Mouse (Mus musculus) hindbrain, postnatal 0 days (tissue): ENCODE results near the gene Olfr1055. TPM values are rescaled to one million over a fixed set of nuclear protein-coding genes. Genes with fewer than 3 reads are reported as not detected.

Source experiments
- ATAC-seq: fragments of 200-750 bp; cut with Nextera tagmentation; 2 replicates; pipeline ENCODE4 v1.8.0; 2017; ENCODE audit warnings: mild to moderate bottlenecking, moderate TSS enrichment, moderate library complexity
- DNase-seq: peaks from one replicate; pipeline ENCODE4 v3.0.0-alpha.2; 2015; ENCODE audit warnings: low spot score
- H3K27ac ChIP-seq: fragments of 300-500 bp; sonication (generic); 2 replicates; pipeline ENCODE4 v1.5.1; 2014; ENCODE audit warnings: mild to moderate bottlenecking
- H3K27me3 ChIP-seq: fragments of 300-500 bp; sonication (generic); 2 replicates; pipeline ENCODE4 v1.6.1; 2014; ENCODE audit warnings: low read length, mixed read lengths; ENCODE audit not compliant: insufficient read depth
- H3K36me3 ChIP-seq: fragments of 300-500 bp; sonication (generic); 2 replicates; pipeline ENCODE4 v1.6.1; 2014; ENCODE audit warnings: low read length, mixed read lengths; ENCODE audit not compliant: insufficient read depth
- H3K4me1 ChIP-seq: fragments of 300-500 bp; sonication (generic); 2 replicates; pipeline ENCODE4 v1.6.1; 2014; ENCODE audit warnings: antibody characterized with exemption, low read length, mixed read lengths; ENCODE audit not compliant: insufficient read depth
- H3K4me2 ChIP-seq: fragments of 300-500 bp; sonication (generic); 2 replicates; pipeline ENCODE4 v1.6.1; 2014; ENCODE audit warnings: low read depth, mild to moderate bottlenecking, low read length, moderate library complexity, mixed read lengths
- H3K4me3 ChIP-seq: fragments of 300-500 bp; sonication (generic); 2 replicates; pipeline ENCODE4 v1.5.1; 2014; ENCODE audit warnings: low read length
- H3K9ac ChIP-seq: fragments of 300-500 bp; sonication (generic); replicated peaks from 2 replicates; pipeline ENCODE4 v1.6.1; 2014; ENCODE audit warnings: mild to moderate bottlenecking, low read length, moderate library complexity, mixed read lengths
- H3K9me3 ChIP-seq: fragments of 300-500 bp; sonication (generic); 2 replicates; pipeline ENCODE4 v1.6.1; 2016; ENCODE audit warnings: low read length, mixed read lengths
- CTCF ChIP-seq: IDR thresholded peaks from 2 replicates; pipeline ENCODE4 v1.5.1; 2016; ENCODE audit warnings: antibody characterized with exemption, control low read depth, low read depth
- WGBS: fragments of 180-500 bp; shearing (Covaris S2); extraction: QIAGEN DNeasy Blood & Tissue Kit; methylation state at CpG from one replicate; pipeline ENCODE4 v1.1.7; 2014; 5-methylcytosine and 5-hydroxymethylcytosine counted together
- polyA plus RNA-seq: library from polyadenylated mRNA; unstranded; fragments of >200 nt; fragmentation: Nextera tagmentation; extraction: Ambion mirVana; gene quantifications from 2 replicates; pipeline ENCODE4 v1.2.1, GENCODE M21; 2015
- total RNA-seq: library from RNA; depleted of rRNA; stranded (reverse); fragments of >200 nt; gene quantifications from 2 replicates; pipeline ENCODE4 v1.2.3, GENCODE M21; 2014; rRNA removed

The Olfr1055 gene
- total and polyA plus RNA-seq, 2 experiments from 2014 or later, result not detected

DNA sequence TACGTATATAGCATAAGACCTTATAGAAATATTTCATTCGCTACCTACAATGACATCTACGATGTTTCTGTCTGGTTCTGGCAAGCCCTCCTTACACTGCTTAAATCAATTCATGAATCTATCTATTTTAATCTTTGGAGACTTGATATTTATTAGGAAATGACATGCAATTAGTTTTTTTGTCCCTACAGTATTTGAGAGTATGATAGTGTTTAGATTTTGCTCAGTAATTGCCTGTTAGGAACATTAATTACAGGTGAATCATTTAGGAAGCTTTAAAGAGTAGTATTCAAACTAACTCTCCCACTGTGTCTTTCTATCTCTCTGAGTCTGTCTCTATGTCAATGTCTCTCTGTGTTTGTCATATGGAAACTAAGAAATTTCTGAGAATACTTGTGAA lies 14.8 kb downstream of the Olfr1055 start, which contains the start of gene Olfr1054:
Gene Olfr1054 (minus strand): TSS at position 101 of the 400 bp plus-strand sequence.
- Histone ChIP-seq H3K27me3 (no peaks in the 10 kb centered on the region), H3K36me3 (no peaks in the 10 kb centered on the region), H3K4me2 (no peak within 1 kb of the TSS), H3K4me1 (no peaks in the 10 kb centered on the region), H3K9me3 (no peaks in the 10 kb centered on the region), H3K9ac (no peak within 1 kb of the TSS), H3K27ac (no peak within 1 kb of the TSS), H3K4me3 (no peak within 1 kb of the TSS)
- DNase-seq, result no peak
- no peak for TF ChIP-seq CTCF
- 88% methylated on average over 3 of the region's 3 CpGs for WGBS
- ATAC-seq, result no peak

GRCm38 (mm10) chr2:86315184-86315583 lies 34.9 kb downstream of the Olfr1055 start, which contains the start of gene Olfr1053:
Olfr1053 (minus strand) TSS chr2:86315284.
- H3K9ac ChIP-seq, result no peak within 1 kb of the TSS
- H3K9me3 ChIP-seq, result no peaks in the 10 kb centered on the region
- no peak for DNase-seq
- H3K4me3 ChIP-seq, result no peak within 1 kb of the TSS
- H3K27ac ChIP-seq, result no peak within 1 kb of the TSS
- no peak for ATAC-seq
- 68% methylated on average over 3 of the region's 3 CpGs for WGBS
- H3K4me1 ChIP-seq, result no peaks in the 10 kb centered on the region
- H3K36me3 ChIP-seq, result no peaks in the 10 kb centered on the region
- TF ChIP-seq CTCF, result no peak
- no peaks in the 10 kb centered on the region for H3K27me3 ChIP-seq
- H3K4me2 ChIP-seq, result no peak within 1 kb of the TSS

Other genes with a start within 250 kb of the Olfr1055 start
- gene Olfr1039, start 214.4 kb downstream of the Olfr1055 start, total RNA-seq, result not detected in 2 replicates
- not detected in 2 replicates for gene Olfr1039, start 214.4 kb downstream of the Olfr1055 start, polyA plus RNA-seq
- gene Olfr1040, start 203.6 kb downstream of the Olfr1055 start, total RNA-seq, result not detected in 2 replicates
- gene Olfr1040, start 203.6 kb downstream of the Olfr1055 start, polyA plus RNA-seq, result not detected in 2 replicates
- gene Olfr1042, start 188.4 kb downstream of the Olfr1055 start, total RNA-seq, result not detected in 2 replicates
- gene Olfr1042, start 188.4 kb downstream of the Olfr1055 start, polyA plus RNA-seq, result not detected in 2 replicates
- gene Olfr1043, start 182.8 kb downstream of the Olfr1055 start, total RNA-seq, result not detected in 2 replicates
- not detected in 2 replicates for gene Olfr1043, start 182.8 kb downstream of the Olfr1055 start, polyA plus RNA-seq
- not detected in 2 replicates for gene Olfr1044, start 172.5 kb downstream of the Olfr1055 start, total RNA-seq
- not detected in 2 replicates for gene Olfr1044, start 172.5 kb downstream of the Olfr1055 start, polyA plus RNA-seq
- not detected in 2 replicates for gene Olfr52, start 164.6 kb downstream of the Olfr1055 start, total RNA-seq
- not detected in 2 replicates for gene Olfr52, start 164.6 kb downstream of the Olfr1055 start, polyA plus RNA-seq
- not detected in 2 replicates for gene Olfr1045, start 147.3 kb downstream of the Olfr1055 start, total RNA-seq
- gene Olfr1045, start 147.3 kb downstream of the Olfr1055 start, polyA plus RNA-seq, result not detected in 2 replicates
- not detected in 2 replicates for gene Olfr1046, start 131.0 kb downstream of the Olfr1055 start, total RNA-seq
- not detected in 2 replicates for gene Olfr1046, start 131.0 kb downstream of the Olfr1055 start, polyA plus RNA-seq
- not detected in 2 replicates for gene Olfr1047, start 118.9 kb downstream of the Olfr1055 start, total RNA-seq
- gene Olfr1047, start 118.9 kb downstream of the Olfr1055 start, polyA plus RNA-seq, result not detected in 2 replicates
- gene Olfr1048, start 110.0 kb downstream of the Olfr1055 start, total RNA-seq, result not detected in 2 replicates
- not detected in 2 replicates for gene Olfr1048, start 110.0 kb downstream of the Olfr1055 start, polyA plus RNA-seq
- not detected in 2 replicates for gene Olfr1049, start 92.0 kb downstream of the Olfr1055 start, total RNA-seq
- gene Olfr1049, start 92.0 kb downstream of the Olfr1055 start, polyA plus RNA-seq, result not detected in 2 replicates
- not detected in 2 replicates for gene Olfr1051, start 71.2 kb downstream of the Olfr1055 start, total RNA-seq
- not detected in 2 replicates for gene Olfr1051, start 71.2 kb downstream of the Olfr1055 start, polyA plus RNA-seq
- gene Olfr1052, start 57.8 kb downstream of the Olfr1055 start, total RNA-seq, result 0.37 TPM in 1 of 2 replicates, not detected in the other
- not detected in 2 replicates for gene Olfr1052, start 57.8 kb downstream of the Olfr1055 start, polyA plus RNA-seq
- gene Olfr1053, start 35.0 kb downstream of the Olfr1055 start, total RNA-seq, result not detected in 2 replicates
- gene Olfr1053, start 35.0 kb downstream of the Olfr1055 start, polyA plus RNA-seq, result not detected in 2 replicates
- not detected in 2 replicates for gene Olfr1054, start 14.9 kb downstream of the Olfr1055 start, total RNA-seq
- not detected in 2 replicates for gene Olfr1054, start 14.9 kb downstream of the Olfr1055 start, polyA plus RNA-seq
- gene Olfr1056, start 12.2 kb upstream of the Olfr1055 start, total RNA-seq, result not detected in 2 replicates
- gene Olfr1056, start 12.2 kb upstream of the Olfr1055 start, polyA plus RNA-seq, result not detected in 2 replicates
- gene Olfr1057, start 28.1 kb upstream of the Olfr1055 start, total RNA-seq, result not detected in 2 replicates
- not detected in 2 replicates for gene Olfr1057, start 28.1 kb upstream of the Olfr1055 start, polyA plus RNA-seq
- not detected in 2 replicates for gene Olfr1058, start 38.3 kb upstream of the Olfr1055 start, total RNA-seq
- gene Olfr1058, start 38.3 kb upstream of the Olfr1055 start, polyA plus RNA-seq, result not detected in 2 replicates
- not detected in 2 replicates for gene Olfr1061, start 63.8 kb upstream of the Olfr1055 start, total RNA-seq
- not detected in 2 replicates for gene Olfr1061, start 63.8 kb upstream of the Olfr1055 start, polyA plus RNA-seq
- not detected in 2 replicates for gene Olfr1062, start 76.5 kb upstream of the Olfr1055 start, total RNA-seq
- gene Olfr1062, start 76.5 kb upstream of the Olfr1055 start, polyA plus RNA-seq, result not detected in 2 replicates
- gene Olfr1065, start 100.3 kb upstream of the Olfr1055 start, total RNA-seq, result not detected in 2 replicates
- gene Olfr1065, start 100.3 kb upstream of the Olfr1055 start, polyA plus RNA-seq, result not detected in 2 replicates
- gene Olfr1066, start 106.0 kb upstream of the Olfr1055 start, total RNA-seq, result not detected in 2 replicates
- gene Olfr1066, start 106.0 kb upstream of the Olfr1055 start, polyA plus RNA-seq, result not detected in 2 replicates
- gene Olfr228, start 137.1 kb upstream of the Olfr1055 start, total RNA-seq, result not detected in 2 replicates
- gene Olfr228, start 137.1 kb upstream of the Olfr1055 start, polyA plus RNA-seq, result not detected in 2 replicates
- gene Olfr1076, start 158.2 kb upstream of the Olfr1055 start, total RNA-seq, result not detected in 2 replicates
- gene Olfr1076, start 158.2 kb upstream of the Olfr1055 start, polyA plus RNA-seq, result not detected in 2 replicates
- not detected in 2 replicates for gene Olfr1079, start 192.2 kb upstream of the Olfr1055 start, total RNA-seq
- gene Olfr1079, start 192.2 kb upstream of the Olfr1055 start, polyA plus RNA-seq, result not detected in 2 replicates
- not detected in 2 replicates for gene Olfr1080, start 208.0 kb upstream of the Olfr1055 start, total RNA-seq
- gene Olfr1080, start 208.0 kb upstream of the Olfr1055 start, polyA plus RNA-seq, result not detected in 2 replicates
- gene Olfr1082, start 248.7 kb upstream of the Olfr1055 start, total RNA-seq, result not detected in 2 replicates
- gene Olfr1082, start 248.7 kb upstream of the Olfr1055 start, polyA plus RNA-seq, result not detected in 2 replicates